Mouse (Mus musculus): Measurements from ENCODE around the gene Tfip11. TPM values are rescaled to one million over a fixed set of nuclear protein-coding genes. Genes with fewer than 3 reads are reported as not detected.

The Tfip11 gene
- polyA plus RNA-seq, 1 experiment from 2014 or later = 19.4 TPM

- no peak overlapping the region for H3K27ac ChIP-seq (replicated peaks)
- peaks cover 79% of the 10 kb centered on the region for H3K4me1 ChIP-seq
- no peak overlapping the region for H3K4me3 ChIP-seq
- H3K9me3 ChIP-seq = no peaks in the 10 kb centered on the region
- H3K4me2 ChIP-seq = no peak overlapping the region
- no peaks in the 10 kb centered on the region for H3K27me3 ChIP-seq (replicated peaks)
- H3K36me3 ChIP-seq = no peaks in the 10 kb centered on the region
- H3K9ac ChIP-seq = no peak overlapping the region
- WGBS = 91% methylated on average over 5 of the region's 5 CpGs
- no peak for ATAC-seq (ENCODE audit: extremely low read depth, insufficient number of reproducible peaks, low FRiP score, low TSS enrichment)
These were observed 34.3 kb upstream of the Tfip11 start for GRCm38 (mm10) chr5:112291866-112292265.

- WGBS = 75% methylated on average over 17 of the region's 17 CpGs
These were observed 33.7 kb upstream of the Tfip11 start for GRCm38 (mm10) chr5:112292343-112292980.

DNA sequence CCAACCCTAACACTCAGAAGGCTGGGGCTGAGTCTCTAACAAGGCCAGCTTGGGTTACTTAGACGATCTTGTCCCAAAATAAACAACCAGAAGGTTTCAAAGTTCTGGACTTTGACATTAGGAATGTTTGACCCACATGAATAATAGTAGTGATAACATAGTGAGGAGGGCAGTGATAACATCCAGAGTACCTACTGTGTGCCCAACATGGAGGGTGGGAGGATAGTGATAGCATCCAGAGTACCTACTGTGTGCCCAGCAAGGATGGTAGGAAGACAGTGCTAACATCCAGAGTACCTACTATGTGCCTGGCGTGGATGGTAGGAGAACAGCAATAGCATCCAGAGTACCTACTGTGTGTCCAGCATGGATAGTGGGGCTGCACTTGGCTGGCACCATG lies 32.4 kb upstream of the Tfip11 start:
- no peak overlapping the region for H3K4me3 ChIP-seq
- ATAC-seq (ENCODE audit: extremely low read depth, insufficient number of reproducible peaks, low FRiP score, low TSS enrichment) = no peak
- H3K36me3 ChIP-seq = no peaks in the 10 kb centered on the region
- peaks cover 79% of the 10 kb centered on the region for H3K4me1 ChIP-seq
- H3K27ac ChIP-seq (replicated peaks) = no peak overlapping the region
- no peaks in the 10 kb centered on the region for H3K27me3 ChIP-seq (replicated peaks)
- H3K4me2 ChIP-seq = no peak overlapping the region
- WGBS = 57% methylated on average over 2 of the region's 2 CpGs
- H3K9ac ChIP-seq = no peak overlapping the region
- no peaks in the 10 kb centered on the region for H3K9me3 ChIP-seq

More at GRCm38 (mm10) chr5:112292343-112292980, 33.7 kb upstream of the Tfip11 start:
- H3K27me3 ChIP-seq (replicated peaks) = no peaks in the 10 kb centered on the region
- H3K9me3 ChIP-seq = no peaks in the 10 kb centered on the region
- no peak overlapping the region for H3K4me2 ChIP-seq
- H3K27ac ChIP-seq (replicated peaks) = no peak overlapping the region
- no peak overlapping the region for H3K9ac ChIP-seq
- H3K4me1 ChIP-seq = peaks cover 79% of the 10 kb centered on the region
- no peak overlapping the region for H3K4me3 ChIP-seq
- H3K36me3 ChIP-seq = no peaks in the 10 kb centered on the region
- no peak for ATAC-seq (ENCODE audit: extremely low read depth, insufficient number of reproducible peaks, low FRiP score, low TSS enrichment)

- ATAC-seq (ENCODE audit: extremely low read depth, insufficient number of reproducible peaks, low FRiP score, low TSS enrichment) = no peak
- Histone ChIP-seq H3K27ac (replicated peaks) (0 out of 2 replicates have a peak overlapping the region, but pooled peaks have one; percentile 36), H3K4me3 (no peak overlapping the region), H3K36me3 (no peaks in the 10 kb centered on the region), H3K9ac (no peak overlapping the region), H3K4me1 (peaks cover 81% of the 10 kb centered on the region), H3K27me3 (replicated peaks) (no peaks in the 10 kb centered on the region), H3K4me2 (no peak overlapping the region), H3K9me3 (no peaks in the 10 kb centered on the region)
- WGBS = 73% methylated on average over 4 of the region's 4 CpGs
These were observed 31.5 kb upstream of the Tfip11 start for GRCm38 (mm10) chr5:112294696-112295095.

DNA sequence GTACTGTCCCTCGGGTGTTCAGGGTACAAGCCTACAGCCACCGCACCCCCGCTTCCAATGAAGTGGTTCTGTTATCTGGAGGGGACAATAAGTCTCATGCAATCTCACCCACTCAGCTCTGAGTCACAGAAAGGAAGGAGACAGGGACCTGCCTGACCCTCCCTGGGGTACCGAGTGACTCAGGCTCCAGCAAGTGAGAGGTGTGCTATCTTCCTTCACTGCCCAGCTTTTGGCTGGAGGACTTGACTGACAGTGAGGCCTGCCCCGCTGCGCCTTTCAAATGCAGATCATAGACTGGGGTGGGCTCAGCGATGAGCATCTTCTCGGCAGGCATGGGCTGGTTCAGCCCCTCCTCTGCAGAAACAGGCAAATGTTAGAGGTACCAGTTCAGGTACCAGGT lies 31.0 kb upstream of the Tfip11 start:
- Histone ChIP-seq H3K27me3 (replicated peaks) (no peaks in the 10 kb centered on the region), H3K4me1 (peaks cover 83% of the 10 kb centered on the region), H3K27ac (replicated peaks) (no peak overlapping the region), H3K4me2 (no peak overlapping the region), H3K9ac (no peak overlapping the region), H3K36me3 (no peaks in the 10 kb centered on the region), H3K9me3 (no peaks in the 10 kb centered on the region), H3K4me3 (no peak overlapping the region)
- WGBS = 33% methylated on average over 8 of the region's 8 CpGs
- ATAC-seq (ENCODE audit: extremely low read depth, insufficient number of reproducible peaks, low FRiP score, low TSS enrichment) = no peak

GRCm38 (mm10) chr5:112295564-112295963 lies 30.6 kb upstream of the Tfip11 start:
- peaks cover 87% of the 10 kb centered on the region for H3K4me1 ChIP-seq
- no peaks in the 10 kb centered on the region for H3K9me3 ChIP-seq
- no peak overlapping the region for H3K9ac ChIP-seq
- no peak overlapping the region for H3K27ac ChIP-seq (replicated peaks)
- H3K4me2 ChIP-seq = no peak overlapping the region
- no peak for ATAC-seq (ENCODE audit: extremely low read depth, insufficient number of reproducible peaks, low FRiP score, low TSS enrichment)
- H3K27me3 ChIP-seq (replicated peaks) = no peaks in the 10 kb centered on the region
- 65% methylated on average over 8 of the region's 8 CpGs for WGBS
- no peaks in the 10 kb centered on the region for H3K36me3 ChIP-seq
- H3K4me3 ChIP-seq = no peak overlapping the region

GRCm38 (mm10) chr5:112296404-112297181 lies 29.6 kb upstream of the Tfip11 start:
- Histone ChIP-seq H3K27ac (replicated peaks) (peak overlapping the region; percentile 63), H3K4me1 (peaks cover 88% of the 10 kb centered on the region), H3K4me3 (no peak overlapping the region), H3K36me3 (no peaks in the 10 kb centered on the region), H3K9ac (0 out of 2 replicates have a peak overlapping the region, but pooled peaks have one; percentile 29), H3K9me3 (no peaks in the 10 kb centered on the region), H3K4me2 (no peak overlapping the region), H3K27me3 (replicated peaks) (no peaks in the 10 kb centered on the region)
- ATAC-seq (ENCODE audit: extremely low read depth, insufficient number of reproducible peaks, low FRiP score, low TSS enrichment) = no peak
- WGBS = 33% methylated on average over 6 of the region's 6 CpGs

DNA sequence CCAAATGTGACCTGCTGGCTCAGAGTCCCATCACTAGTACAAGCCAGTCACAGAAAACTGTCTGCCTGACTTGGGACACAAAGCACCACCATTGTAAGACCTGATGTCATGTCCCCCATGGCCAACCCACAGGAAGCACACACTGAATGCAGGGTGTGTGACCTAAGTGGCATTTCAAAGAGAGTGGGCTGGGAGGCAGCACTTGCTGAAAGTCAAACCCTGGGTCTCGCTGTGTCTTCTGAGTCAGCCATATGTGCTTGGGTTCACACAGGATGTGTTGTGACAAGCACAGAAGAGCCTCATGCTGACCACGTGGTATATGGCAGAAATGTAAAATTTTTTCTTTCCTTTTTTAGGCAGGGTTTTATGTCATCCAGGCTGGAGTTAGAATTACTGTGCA lies 28.9 kb upstream of the Tfip11 start:
- 58% methylated on average over 2 of the region's 2 CpGs for WGBS
- Histone ChIP-seq H3K27me3 (replicated peaks) (no peaks in the 10 kb centered on the region), H3K4me1 (peaks cover 83% of the 10 kb centered on the region), H3K4me2 (no peak overlapping the region), H3K27ac (replicated peaks) (peak overlapping the region; percentile 63), H3K9me3 (no peaks in the 10 kb centered on the region), H3K9ac (0 out of 2 replicates have a peak overlapping the region, but pooled peaks have one; percentile 29), H3K36me3 (peaks cover 3% of the 10 kb centered on the region; the same call in 1 of the 2 replicates), H3K4me3 (no peak overlapping the region)
- no peak for ATAC-seq (ENCODE audit: extremely low read depth, insufficient number of reproducible peaks, low FRiP score, low TSS enrichment)

DNA sequence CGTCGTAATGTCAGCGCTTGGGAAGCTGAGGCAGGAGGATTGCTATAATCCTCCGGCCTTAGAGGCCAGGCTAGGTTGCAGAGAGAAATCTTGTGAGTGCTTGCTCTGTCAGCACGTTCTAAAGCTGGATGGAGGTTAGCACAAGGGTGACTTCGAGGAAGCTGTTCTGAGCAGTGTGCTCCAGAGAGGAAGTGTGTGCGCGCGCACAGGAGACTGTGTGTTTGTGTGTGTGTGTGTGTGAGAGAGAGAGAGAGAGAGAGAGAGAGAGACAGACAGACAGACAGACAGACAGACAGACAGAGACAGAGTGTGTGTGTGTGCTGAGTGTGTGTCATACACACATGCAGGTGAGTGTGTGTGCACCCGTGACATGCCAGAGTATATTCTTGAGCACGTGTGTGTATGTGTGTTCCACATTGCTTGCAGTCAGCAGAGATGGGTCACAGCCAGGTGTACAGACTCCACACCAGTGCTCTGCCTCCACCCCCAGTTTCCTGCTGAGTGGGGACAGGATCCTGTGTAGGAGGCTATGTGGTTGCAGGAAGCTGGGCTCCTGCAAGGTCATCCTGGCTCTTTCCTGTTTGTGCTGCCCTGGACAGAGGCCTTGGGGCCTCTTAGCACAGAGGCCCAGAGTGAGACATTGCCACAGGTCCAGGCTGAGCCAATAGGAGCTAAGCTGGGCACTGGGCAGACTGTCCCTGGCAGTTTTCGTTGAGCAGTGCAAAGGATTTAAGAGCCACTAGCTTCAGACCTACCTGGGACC lies 27.8 kb upstream of the Tfip11 start:
- H3K27me3 ChIP-seq (replicated peaks) = no peaks in the 10 kb centered on the region
- no peak overlapping the region for H3K4me2 ChIP-seq
- 72% methylated on average over 12 of the region's 12 CpGs for WGBS
- ATAC-seq (ENCODE audit: extremely low read depth, insufficient number of reproducible peaks, low FRiP score, low TSS enrichment) = no peak
- peak overlapping the region; percentile 24; the same call in 1 of the 2 replicates for H3K9ac ChIP-seq
- H3K9me3 ChIP-seq = no peaks in the 10 kb centered on the region
- peak overlapping the region; percentile 63 for H3K27ac ChIP-seq (replicated peaks)
- peaks cover 5% of the 10 kb centered on the region; the same call in 1 of the 2 replicates for H3K36me3 ChIP-seq
- no peak overlapping the region for H3K4me3 ChIP-seq
- peaks cover 71% of the 10 kb centered on the region for H3K4me1 ChIP-seq

GRCm38 (mm10) chr5:112299399-112299798 lies 26.8 kb upstream of the Tfip11 start:
- peak overlapping the region; percentile 63 for H3K27ac ChIP-seq (replicated peaks)
- WGBS = 82% methylated on average over 4 of the region's 4 CpGs
- H3K4me3 ChIP-seq = no peak overlapping the region
- H3K27me3 ChIP-seq (replicated peaks) = no peaks in the 10 kb centered on the region
- H3K36me3 ChIP-seq = peaks cover 10% of the 10 kb centered on the region; the same call in 1 of the 2 replicates
- H3K4me2 ChIP-seq = no peak overlapping the region
- peaks cover 62% of the 10 kb centered on the region for H3K4me1 ChIP-seq
- no peak for ATAC-seq (ENCODE audit: extremely low read depth, insufficient number of reproducible peaks, low FRiP score, low TSS enrichment)
- no peaks in the 10 kb centered on the region for H3K9me3 ChIP-seq
- no peak overlapping the region for H3K9ac ChIP-seq

DNA sequence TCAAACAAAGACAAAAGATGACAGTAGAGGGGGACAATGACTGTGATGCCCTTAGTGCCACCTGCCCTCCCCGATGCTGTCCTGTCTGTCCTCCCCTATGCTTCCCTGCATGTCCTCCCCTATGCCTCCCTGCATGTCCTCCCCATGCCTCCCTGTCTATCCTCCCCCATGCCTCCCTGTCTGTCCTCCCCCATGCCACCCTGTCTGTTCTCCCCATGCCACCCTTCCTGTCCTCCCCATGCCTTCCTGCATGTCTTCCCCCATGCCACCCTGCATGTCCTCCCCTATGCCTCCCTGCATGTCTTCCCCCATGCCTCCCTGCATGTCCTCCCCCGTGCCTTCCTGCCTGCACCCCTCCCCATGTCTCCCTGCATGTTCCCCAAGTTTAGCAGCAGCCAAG lies 26.0 kb upstream of the Tfip11 start:
- Histone ChIP-seq H3K9me3 (no peaks in the 10 kb centered on the region), H3K9ac (no peak overlapping the region), H3K36me3 (peaks cover 16% of the 10 kb centered on the region; the same call in 1 of the 2 replicates), H3K27ac (replicated peaks) (no peak overlapping the region), H3K27me3 (replicated peaks) (no peaks in the 10 kb centered on the region), H3K4me1 (peaks cover 55% of the 10 kb centered on the region), H3K4me3 (no peak overlapping the region), H3K4me2 (no peak overlapping the region)
- WGBS = 69% methylated on average over 2 of the region's 2 CpGs
- no peak for ATAC-seq (ENCODE audit: extremely low read depth, insufficient number of reproducible peaks, low FRiP score, low TSS enrichment)

Data from heart, embryonic 13.5 days (tissue).